Mouse (Mus musculus) kidney, postnatal 0 days (tissue): ENCODE results near the gene Ergic1. TPM values are rescaled to one million over a fixed set of nuclear protein-coding genes. Genes with fewer than 3 reads are reported as not detected.

ENCODE experiments used
- ATAC-seq: fragments of 200-750 bp; cut with Nextera tagmentation; replicated peaks from 2 replicates; pipeline ENCODE4 v1.8.0; 2017; ENCODE audit warnings: low read depth, moderate number of reproducible peaks, moderate TSS enrichment, moderate library complexity; ENCODE audit not compliant: low FRiP score
- DNase-seq: peaks from one replicate; pipeline ENCODE4 v3.0.0-alpha.2; 2016; ENCODE audit warnings: low spot score
- H3K27ac ChIP-seq: fragments of 300-500 bp; sonication (generic); 2 replicates; pipeline ENCODE4 v1.5.1; 2014; ENCODE audit warnings: mild to moderate bottlenecking
- H3K27me3 ChIP-seq: fragments of 300-500 bp; sonication (generic); 2 replicates; pipeline ENCODE4 v1.6.1; 2014; ENCODE audit warnings: low read length, mixed read lengths; ENCODE audit not compliant: insufficient read depth
- H3K36me3 ChIP-seq: fragments of 300-500 bp; sonication (generic); 2 replicates; pipeline ENCODE4 v1.6.1; 2014; ENCODE audit warnings: low read length, mixed read lengths; ENCODE audit not compliant: insufficient read depth
- H3K4me1 ChIP-seq: fragments of 300-500 bp; sonication (generic); replicated peaks from 2 replicates; pipeline ENCODE4 v1.6.1; 2014; ENCODE audit warnings: antibody characterized with exemption, low read length, mixed read lengths; ENCODE audit not compliant: insufficient read depth
- H3K4me2 ChIP-seq: fragments of 300-500 bp; sonication (generic); 2 replicates; pipeline ENCODE4 v1.6.1; 2014; ENCODE audit warnings: mild to moderate bottlenecking, low read length, moderate library complexity, mixed read lengths
- H3K4me3 ChIP-seq: fragments of 300-500 bp; sonication (generic); replicated peaks from 2 replicates; pipeline ENCODE4 v1.5.1; 2014; ENCODE audit warnings: low read depth, low read length
- H3K9ac ChIP-seq: fragments of 300-500 bp; sonication (generic); 2 replicates; pipeline ENCODE4 v1.6.1; 2014; ENCODE audit warnings: low read depth, low read length
- H3K9me3 ChIP-seq: fragments of 300-500 bp; sonication (generic); replicated peaks from 2 replicates; pipeline ENCODE4 v1.6.1; 2016; ENCODE audit warnings: low read length, inconsistent platforms, mixed read lengths
- CTCF ChIP-seq: IDR thresholded peaks from 2 replicates; pipeline ENCODE4 v1.5.1; 2016; ENCODE audit warnings: antibody characterized with exemption, low read depth, mild to moderate bottlenecking, moderate library complexity
- WGBS: fragments of 180-500 bp; shearing (Covaris S2); extraction: QIAGEN DNeasy Blood & Tissue Kit; methylation state at CpG from one replicate; pipeline ENCODE4 v1.1.7; 2014; 5-methylcytosine and 5-hydroxymethylcytosine counted together
- polyA plus RNA-seq: library from polyadenylated mRNA; unstranded; fragments of >200 nt; fragmentation: Nextera tagmentation; extraction: Ambion mirVana; gene quantifications from 2 replicates; pipeline ENCODE4 v1.2.1, GENCODE M21; 2015

Ergic1 gene
- polyA plus RNA-seq, 1 experiment from 2014 or later = 107 TPM

GRCm38 (mm10) chr17:26594958-26595357, 33.7 kb downstream of the Ergic1 start:
- H3K4me3 ChIP-seq = no peak overlapping the region
- no peak overlapping the region for H3K4me2 ChIP-seq
- DNase-seq = no peak
- H3K9me3 ChIP-seq = no peaks in the 10 kb centered on the region
- H3K9ac ChIP-seq = no peak overlapping the region
- H3K4me1 ChIP-seq = peaks cover 23% of the 10 kb centered on the region
- H3K36me3 ChIP-seq = 0 out of 2 replicates have a peak, but pooled peaks cover 5% of the 10 kb centered on the region
- ATAC-seq = no peak
- H3K27me3 ChIP-seq = no peaks in the 10 kb centered on the region
- no peak for TF ChIP-seq CTCF
- peak overlapping the region; percentile 51 for H3K27ac ChIP-seq
- 77% methylated on average over 7 of the region's 7 CpGs for WGBS

- no peak for TF ChIP-seq CTCF
- whole genome bisulfite sequencing = 36% methylated on average over 7 of the region's 7 CpGs
- Histone ChIP-seq H3K36me3 (0 out of 2 replicates have a peak, but pooled peaks cover 5% of the 10 kb centered on the region), H3K4me1 (peaks cover 29% of the 10 kb centered on the region), H3K9me3 (no peaks in the 10 kb centered on the region), H3K4me3 (no peak overlapping the region), H3K27me3 (no peaks in the 10 kb centered on the region), H3K4me2 (no peak overlapping the region), H3K27ac (peak overlapping the region; percentile 51), H3K9ac (no peak overlapping the region)
- ATAC-seq (no peak), DNase-seq (peak; percentile 64)
These were observed 34.3 kb downstream of the Ergic1 start for GRCm38 (mm10) chr17:26595448-26596167.

GRCm38 (mm10) chr17:26596168-26596658, 34.9 kb downstream of the Ergic1 start:
- Histone ChIP-seq H3K4me2 (no peak overlapping the region), H3K4me1 (peaks cover 36% of the 10 kb centered on the region), H3K36me3 (0 out of 2 replicates have a peak, but pooled peaks cover 5% of the 10 kb centered on the region), H3K9ac (no peak overlapping the region; the same call in 1 of the 2 replicates), H3K27ac (peak overlapping the region; percentile 51), H3K27me3 (no peaks in the 10 kb centered on the region), H3K9me3 (no peaks in the 10 kb centered on the region), H3K4me3 (no peak overlapping the region)
- no peak for ATAC-seq
- DNase-seq = peak; percentile 56
- 41% methylated on average over 7 of the region's 7 CpGs for WGBS
- no peak for TF ChIP-seq CTCF

- TF ChIP-seq CTCF = peak; percentile 25; the same call in 1 of the 2 replicates
- H3K4me1 ChIP-seq = peaks cover 43% of the 10 kb centered on the region
- H3K9me3 ChIP-seq = no peaks in the 10 kb centered on the region
- H3K4me3 ChIP-seq = no peak overlapping the region
- H3K27ac ChIP-seq = peak overlapping the region; percentile 51; the same call in 1 of the 2 replicates
- H3K9ac ChIP-seq = no peak overlapping the region
- 0 out of 2 replicates have a peak, but pooled peaks cover 2% of the 10 kb centered on the region for H3K36me3 ChIP-seq
- H3K4me2 ChIP-seq = no peak overlapping the region
- 87% methylated on average over 6 of the region's 6 CpGs for WGBS
- no peaks in the 10 kb centered on the region for H3K27me3 ChIP-seq
- ATAC-seq = no peak
- DNase-seq = no peak
These were observed 35.7 kb downstream of the Ergic1 start for GRCm38 (mm10) chr17:26596856-26597481.

GRCm38 (mm10) chr17:26598845-26599244, 37.6 kb downstream of the Ergic1 start:
- Histone ChIP-seq H3K4me1 (peaks cover 56% of the 10 kb centered on the region), H3K27ac (no peak overlapping the region), H3K4me2 (no peak overlapping the region), H3K4me3 (no peak overlapping the region), H3K36me3 (no peaks in the 10 kb centered on the region), H3K27me3 (no peaks in the 10 kb centered on the region), H3K9ac (no peak overlapping the region), H3K9me3 (no peaks in the 10 kb centered on the region)
- ATAC-seq = no peak
- no peak for TF ChIP-seq CTCF
- DNase-seq = no peak
- WGBS = 85% methylated on average over 5 of the region's 5 CpGs

GRCm38 (mm10) chr17:26600913-26601447, 39.7 kb downstream of the Ergic1 start:
- Histone ChIP-seq H3K9me3 (no peaks in the 10 kb centered on the region), H3K4me2 (no peak overlapping the region), H3K4me3 (no peak overlapping the region), H3K27me3 (no peaks in the 10 kb centered on the region), H3K36me3 (no peaks in the 10 kb centered on the region), H3K9ac (no peak overlapping the region), H3K4me1 (peaks cover 46% of the 10 kb centered on the region), H3K27ac (0 out of 2 replicates have a peak overlapping the region, but pooled peaks have one; percentile 80)
- ATAC-seq (no peak), DNase-seq (no peak)
- 61% methylated on average over 17 of the region's 17 CpGs for WGBS
- TF ChIP-seq CTCF = no peak
